Mouse (Mus musculus): ENCODE data around the gene Mansc4. TPM values are rescaled to one million over a fixed set of nuclear protein-coding genes. Genes with fewer than 3 reads are reported as not detected.

Gene Mansc4
- total RNA-seq, 2 experiments from 2014 or later: not detected

DNA sequence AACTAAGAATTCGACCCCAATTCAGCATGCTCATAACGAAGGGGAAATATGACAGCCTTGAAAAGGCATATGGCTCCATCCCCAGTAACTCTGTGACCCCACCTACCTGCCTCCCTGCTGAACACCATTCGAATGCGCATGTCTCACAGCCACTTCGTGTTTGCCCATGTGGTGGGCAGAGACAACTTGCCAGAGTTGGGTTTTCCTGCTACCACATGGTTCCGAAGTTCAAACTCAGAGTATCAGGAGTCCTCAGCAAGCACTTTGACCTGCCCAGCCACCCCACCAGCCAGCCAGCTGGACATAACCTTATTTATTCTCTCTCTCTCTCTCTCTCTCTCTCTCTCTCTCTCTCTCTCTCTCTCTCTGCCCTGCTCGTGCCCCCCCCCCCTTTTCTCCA, 904 bp upstream of the Mansc4 start:
- ATAC-seq (replicated peaks; ENCODE audit: low FRiP score, low TSS enrichment, poor library complexity, severe bottlenecking): no peak

DNA sequence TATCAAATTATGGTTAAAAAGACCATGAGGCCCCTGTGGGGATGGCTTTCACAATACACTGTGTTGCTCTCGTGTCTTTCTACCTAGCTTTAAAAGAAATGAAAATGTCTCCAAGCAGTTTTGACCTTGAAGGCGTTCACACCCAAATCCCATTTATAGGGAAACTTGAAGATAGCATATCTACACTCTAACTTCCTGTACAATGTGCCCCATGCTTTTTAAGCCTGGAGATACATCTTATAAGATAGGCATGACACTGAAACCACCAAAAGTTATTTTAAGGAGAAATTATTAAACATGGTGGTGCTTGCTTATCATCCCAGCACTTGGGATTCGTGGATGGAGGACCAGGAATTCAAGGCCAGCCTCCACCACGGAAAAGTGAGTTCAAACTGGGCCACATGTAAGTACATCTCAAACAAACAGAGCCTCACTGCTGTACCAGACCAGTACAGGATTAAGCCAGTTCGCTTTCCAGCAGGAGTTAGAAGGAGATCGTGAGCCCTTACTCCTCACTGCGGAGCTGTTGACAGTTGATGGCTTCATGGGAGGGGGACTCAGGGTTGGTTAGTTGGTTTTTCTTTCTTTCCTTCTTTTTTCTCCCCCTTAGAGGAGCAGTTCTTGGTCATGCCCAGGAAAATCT, 1.3 kb downstream of the Mansc4 start:
- ATAC-seq (replicated peaks; ENCODE audit: low FRiP score, low TSS enrichment, poor library complexity, severe bottlenecking): no peak

DNA sequence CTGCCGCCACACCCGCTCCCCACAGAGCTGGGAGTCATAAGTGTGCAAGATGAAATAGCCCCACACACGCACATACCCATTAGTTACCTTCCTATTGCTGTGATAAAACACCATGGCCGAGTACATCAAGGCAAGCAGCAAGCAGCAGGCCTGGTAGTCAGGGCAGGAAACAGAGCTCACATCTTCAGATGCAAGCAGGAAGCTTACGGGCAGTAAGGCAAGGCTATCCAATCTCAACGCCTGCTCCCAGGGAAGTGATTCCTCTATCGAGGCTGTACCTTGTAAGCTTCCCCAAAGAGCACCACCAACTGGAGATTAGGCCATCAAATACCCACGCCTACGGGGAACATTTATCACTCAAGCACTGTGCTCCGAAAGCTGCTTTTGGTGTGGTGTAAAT, 6.9 kb downstream of the Mansc4 start:
- no peak for ATAC-seq (replicated peaks; ENCODE audit: low FRiP score, low TSS enrichment, poor library complexity, severe bottlenecking)

DNA sequence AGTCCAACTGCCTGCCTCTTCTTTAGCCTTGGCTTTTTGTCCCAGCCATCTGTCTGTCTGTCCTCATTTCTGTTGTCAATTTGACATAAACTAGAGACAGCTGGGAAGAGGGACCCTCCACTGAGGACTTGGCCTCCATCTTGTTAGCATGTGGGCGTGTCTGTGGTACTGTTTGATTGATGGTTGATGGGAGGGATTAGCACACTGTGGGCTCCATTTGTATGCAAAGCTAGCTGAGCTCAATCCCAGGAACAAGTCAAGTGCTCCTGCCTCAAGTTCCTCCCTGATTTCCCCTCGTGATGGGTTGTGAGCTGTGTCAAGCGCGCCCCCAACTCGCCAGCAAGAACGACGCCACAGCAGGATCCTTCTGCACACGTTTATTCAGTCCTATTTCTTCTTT, 10.0 kb downstream of the Mansc4 start:
- no peak for ATAC-seq (replicated peaks; ENCODE audit: low FRiP score, low TSS enrichment, poor library complexity, severe bottlenecking)

DNA sequence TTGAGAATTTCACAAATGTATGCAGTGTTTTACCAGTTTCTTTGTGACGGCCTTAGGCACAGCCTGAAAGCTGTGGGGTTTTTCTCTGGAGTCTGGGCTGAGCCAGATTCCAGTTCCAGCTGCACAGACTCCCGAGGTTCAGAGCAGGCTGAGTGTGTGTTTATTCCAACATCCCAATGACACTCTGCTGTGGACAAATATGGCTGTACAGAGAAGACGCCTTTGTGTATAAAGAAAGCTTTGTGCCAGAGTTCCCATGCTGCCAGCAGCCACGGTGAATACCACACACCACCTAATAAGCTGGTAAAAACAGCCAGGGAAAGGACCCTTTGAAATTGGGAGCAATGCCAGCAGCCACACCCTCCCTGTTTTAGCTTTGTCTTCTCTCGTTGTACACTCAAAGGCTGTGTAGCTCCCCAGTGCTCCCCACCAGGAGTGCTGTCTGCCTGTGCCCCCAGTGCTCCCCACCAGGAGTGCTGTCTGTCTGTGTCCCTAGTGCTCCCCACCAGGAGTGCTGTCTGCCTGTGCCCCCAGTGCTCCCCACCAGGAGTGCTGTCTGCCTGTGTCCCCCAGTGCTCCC, 10.9 kb downstream of the Mansc4 start:
- peak; percentile 75 for ATAC-seq (replicated peaks; ENCODE audit: low FRiP score, low TSS enrichment, poor library complexity, severe bottlenecking)

DNA sequence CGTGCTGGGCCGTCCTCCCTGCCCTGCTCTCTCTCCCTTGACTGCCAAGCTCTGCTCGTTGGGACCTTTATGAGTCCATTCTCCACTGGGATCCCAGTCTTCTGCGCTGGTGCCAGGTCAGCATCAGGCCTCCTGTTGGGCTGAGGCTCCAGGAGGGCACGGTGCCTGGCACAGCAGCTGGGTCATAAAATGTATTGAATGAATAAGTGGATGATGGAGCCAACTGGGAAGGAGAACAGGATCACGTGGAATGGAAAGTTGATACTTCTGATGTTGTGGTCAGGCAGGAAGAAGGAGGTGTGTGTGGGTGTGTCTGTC, 21.9 kb downstream of the Mansc4 start:
- no peak for ATAC-seq (replicated peaks; ENCODE audit: low FRiP score, low TSS enrichment, poor library complexity, severe bottlenecking)

DNA sequence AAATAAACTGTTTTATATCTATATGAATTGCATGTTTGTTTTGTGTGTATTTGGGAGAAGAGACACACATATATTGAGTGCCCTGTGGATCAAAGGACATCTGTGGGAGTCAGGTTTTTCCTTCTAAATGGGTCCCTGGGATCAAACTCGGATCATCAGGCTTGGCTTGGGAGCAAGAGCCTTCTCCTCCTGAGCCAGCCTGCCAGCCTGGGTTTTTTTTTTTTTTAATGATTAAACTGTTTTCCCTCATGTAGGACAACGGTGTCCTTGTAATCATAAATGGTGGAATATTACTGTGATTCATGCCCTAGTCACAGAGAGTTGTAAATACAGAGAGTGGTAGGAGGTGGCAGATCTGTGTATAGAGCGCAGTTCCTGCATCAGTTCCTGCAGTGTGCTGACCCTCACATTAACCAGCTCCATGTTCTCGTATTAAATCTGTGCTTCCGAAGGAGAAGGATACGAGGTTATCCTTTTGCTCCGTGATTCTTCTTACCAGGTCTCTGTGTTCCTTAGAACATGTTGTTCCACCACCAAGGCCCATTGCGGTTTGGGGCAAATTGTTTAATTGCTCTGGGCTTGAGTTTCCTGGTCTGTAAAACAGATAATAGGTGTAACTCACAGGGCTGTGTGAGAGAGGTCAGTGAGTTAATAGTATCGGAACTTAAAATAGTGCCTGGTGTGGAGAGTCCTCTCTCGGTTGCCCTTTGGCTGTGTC, 22.4 kb downstream of the Mansc4 start:
- ATAC-seq (replicated peaks; ENCODE audit: low FRiP score, low TSS enrichment, poor library complexity, severe bottlenecking): no peak

DNA sequence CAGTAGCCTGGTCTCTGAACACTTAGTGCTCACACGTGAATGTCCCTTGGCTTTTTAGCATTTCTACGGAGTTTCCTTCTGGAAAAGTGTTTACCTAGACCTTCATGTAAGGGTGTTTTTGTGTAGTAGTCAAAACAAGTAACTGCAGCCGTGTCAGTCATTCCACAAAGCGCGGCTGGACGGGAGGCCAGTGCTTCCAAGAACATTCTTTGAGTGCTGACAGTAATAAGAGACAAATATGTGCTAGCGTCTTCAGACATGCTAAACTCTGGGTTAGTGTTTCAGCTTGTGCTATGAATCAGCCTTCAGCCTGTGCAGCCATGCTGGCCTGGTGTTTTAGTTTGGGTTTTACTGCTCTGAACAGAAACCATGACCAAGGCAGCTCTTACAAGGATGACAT, 24.1 kb downstream of the Mansc4 start:
- ATAC-seq (replicated peaks; ENCODE audit: low FRiP score, low TSS enrichment, poor library complexity, severe bottlenecking): no peak

DNA sequence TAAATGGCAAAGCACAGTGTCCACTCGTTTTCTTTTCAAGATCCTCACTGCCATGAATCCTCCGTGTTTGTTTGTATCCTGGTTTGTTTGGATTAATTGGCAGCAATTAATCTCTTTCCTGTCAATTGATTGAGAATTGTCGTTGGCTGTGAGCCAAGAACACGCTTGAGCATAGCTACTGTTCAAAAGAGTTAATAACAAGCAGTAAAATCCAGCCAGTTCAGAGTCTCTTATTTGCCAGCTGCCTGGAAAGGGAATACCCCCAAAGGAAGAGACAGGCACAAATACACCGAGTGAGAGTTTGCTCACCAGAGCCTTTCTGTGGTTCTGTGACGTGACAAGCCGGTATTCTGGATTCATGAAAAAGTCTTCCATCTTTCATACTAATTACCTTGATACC, 24.8 kb downstream of the Mansc4 start:
- ATAC-seq (replicated peaks; ENCODE audit: low FRiP score, low TSS enrichment, poor library complexity, severe bottlenecking): no peak

DNA sequence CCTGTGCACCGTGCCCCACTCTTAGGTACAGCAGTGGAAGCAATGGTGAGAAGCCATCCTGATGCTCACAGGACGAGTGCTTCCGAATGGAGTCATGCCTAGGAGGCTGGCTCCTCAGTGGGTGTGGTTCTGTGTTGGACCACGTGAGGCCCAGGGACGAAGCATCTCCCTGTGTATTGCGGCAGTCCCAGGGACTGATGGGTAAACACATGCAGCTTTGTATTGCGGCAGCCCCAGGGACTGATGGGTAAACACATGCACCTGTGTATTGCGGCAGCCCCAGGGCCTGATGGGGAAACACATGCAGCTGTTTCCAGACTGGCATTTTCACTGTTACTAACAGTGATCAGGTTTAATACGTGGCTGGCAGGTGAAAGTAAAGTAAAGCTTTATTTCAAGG, 25.2 kb downstream of the Mansc4 start:
- no peak for ATAC-seq (replicated peaks; ENCODE audit: low FRiP score, low TSS enrichment, poor library complexity, severe bottlenecking)

DNA sequence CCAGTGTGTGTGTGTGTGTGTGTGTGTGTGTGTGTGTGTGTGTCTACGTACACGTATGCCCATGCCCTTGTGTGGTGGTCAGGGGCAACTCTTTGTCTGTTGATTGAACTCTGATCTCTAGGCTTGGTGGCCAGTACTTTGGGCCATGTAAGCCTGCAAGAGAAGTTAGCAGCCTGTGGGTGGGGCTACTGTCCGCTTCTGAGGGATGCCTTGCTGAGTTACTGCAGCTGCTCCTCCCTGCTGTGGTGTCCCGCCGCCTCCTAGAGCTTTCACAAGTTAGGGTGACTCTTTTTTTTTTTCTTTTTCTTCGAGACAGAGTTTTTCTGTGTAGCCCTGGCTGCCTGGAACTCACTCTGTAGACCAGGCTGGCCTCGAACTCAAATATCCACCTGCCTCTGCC, 27.5 kb downstream of the Mansc4 start:
- ATAC-seq (replicated peaks; ENCODE audit: low FRiP score, low TSS enrichment, poor library complexity, severe bottlenecking): no peak

DNA sequence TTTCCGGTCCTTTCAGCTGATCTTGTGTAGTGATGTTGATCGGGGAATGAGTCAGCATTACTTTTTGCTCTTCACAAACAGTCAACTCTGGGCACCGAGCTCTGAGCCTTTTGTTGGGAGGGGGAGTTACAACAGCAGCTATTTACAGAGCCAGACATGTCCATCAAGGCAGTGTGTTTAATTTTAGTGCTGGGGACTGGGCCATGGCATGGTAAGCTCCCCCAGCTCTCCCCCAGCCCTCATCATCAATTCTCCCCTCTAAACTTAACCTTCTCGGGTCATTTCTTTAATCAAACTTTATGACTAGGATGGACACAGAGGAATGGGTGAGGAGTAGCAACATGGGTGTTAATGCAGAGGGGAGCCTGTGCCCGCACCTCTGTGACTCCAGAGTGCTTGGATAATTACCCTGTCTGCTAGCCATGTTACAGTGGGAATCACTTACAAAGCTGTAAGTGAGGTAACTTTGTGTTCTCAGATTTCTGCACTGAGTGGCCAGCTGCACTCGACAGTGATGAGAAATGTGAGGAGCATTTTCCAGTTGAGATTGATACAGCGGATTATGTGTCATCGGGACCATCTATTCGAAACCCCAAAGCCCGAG, 31.4 kb downstream of the Mansc4 start:
- ATAC-seq (replicated peaks; ENCODE audit: low FRiP score, low TSS enrichment, poor library complexity, severe bottlenecking): no peak

DNA sequence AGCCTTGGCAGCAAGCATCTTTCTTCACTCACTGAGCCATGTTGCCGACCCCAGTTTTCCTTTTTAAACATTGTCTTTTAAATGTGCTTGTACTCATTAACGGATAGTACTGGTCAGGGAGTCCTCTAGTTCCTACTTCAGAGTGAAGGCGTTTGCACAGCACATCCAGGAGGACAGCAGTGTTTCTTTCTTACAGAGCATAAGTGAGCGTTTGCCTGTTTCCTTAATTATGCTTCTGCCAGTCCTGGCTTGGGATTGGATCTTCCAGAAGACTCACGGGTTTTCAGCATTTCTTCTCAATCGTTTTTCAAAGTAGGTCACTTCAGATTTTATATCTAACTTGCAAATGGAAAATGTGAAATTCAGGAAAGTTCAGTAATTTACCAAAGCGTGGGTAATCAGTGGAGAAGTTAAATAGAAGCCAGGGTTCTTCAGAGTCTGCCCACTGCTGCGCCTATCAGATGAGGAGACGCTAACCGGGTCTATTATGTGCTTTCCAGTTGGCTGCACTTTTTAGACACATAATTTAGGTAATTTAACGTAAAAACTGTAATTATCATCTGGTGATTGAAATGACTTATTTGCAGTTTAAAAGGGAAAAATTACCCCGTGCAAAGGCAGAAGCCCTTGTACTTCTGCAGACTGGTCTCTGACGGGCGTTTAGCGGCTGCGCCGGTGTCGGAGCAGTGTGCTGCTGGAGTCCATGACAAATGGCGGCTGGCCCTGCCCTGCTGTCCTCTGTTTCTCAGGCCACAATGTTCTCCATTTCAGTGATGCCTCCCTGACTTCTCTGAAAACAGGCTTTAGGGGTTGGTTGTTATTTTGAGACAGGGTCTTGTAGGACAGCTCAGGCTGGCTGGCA, 32.8 kb downstream of the Mansc4 start:
- no peak for ATAC-seq (replicated peaks; ENCODE audit: low FRiP score, low TSS enrichment, poor library complexity, severe bottlenecking)

DNA sequence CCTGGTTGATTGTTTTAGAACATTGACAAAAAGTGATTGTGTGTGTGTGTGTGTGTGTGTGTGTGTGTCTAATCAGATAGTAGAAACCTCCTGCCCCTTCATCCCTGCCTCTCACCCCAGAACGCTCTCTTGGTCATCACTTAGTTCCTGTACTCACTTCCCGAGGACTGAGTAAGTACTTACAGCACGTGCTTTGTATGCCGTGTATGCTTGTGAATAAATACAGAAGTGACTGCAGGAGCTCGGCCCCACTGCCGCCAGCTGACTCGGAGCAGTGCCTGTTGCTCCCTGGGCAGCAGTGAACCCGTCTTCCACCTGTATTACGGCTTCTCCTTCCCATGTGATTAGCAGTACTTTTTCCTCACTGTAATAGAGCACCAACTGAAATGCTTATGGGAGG, 34.4 kb downstream of the Mansc4 start:
- no peak for ATAC-seq (replicated peaks; ENCODE audit: low FRiP score, low TSS enrichment, poor library complexity, severe bottlenecking)

DNA sequence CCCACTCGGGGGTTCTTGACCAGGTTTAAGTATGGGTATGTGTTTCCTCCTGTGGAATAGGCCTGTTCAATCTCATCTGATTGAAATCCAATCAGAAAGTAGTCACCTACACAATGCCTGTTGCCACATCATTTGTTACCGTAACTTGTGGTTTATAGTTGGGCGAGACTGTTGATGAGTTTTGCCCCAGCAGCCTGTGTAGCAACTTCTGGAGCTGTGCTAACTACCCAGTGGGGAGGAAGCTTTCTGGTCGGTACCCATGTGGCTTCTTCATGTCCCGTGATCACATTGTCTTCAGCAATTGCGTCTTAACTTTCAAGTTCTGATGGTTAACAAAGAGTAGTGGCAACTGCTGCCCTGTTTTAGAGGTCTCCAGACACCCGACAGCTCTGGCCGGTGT, 35.2 kb downstream of the Mansc4 start:
- ATAC-seq (replicated peaks; ENCODE audit: low FRiP score, low TSS enrichment, poor library complexity, severe bottlenecking): no peak

DNA sequence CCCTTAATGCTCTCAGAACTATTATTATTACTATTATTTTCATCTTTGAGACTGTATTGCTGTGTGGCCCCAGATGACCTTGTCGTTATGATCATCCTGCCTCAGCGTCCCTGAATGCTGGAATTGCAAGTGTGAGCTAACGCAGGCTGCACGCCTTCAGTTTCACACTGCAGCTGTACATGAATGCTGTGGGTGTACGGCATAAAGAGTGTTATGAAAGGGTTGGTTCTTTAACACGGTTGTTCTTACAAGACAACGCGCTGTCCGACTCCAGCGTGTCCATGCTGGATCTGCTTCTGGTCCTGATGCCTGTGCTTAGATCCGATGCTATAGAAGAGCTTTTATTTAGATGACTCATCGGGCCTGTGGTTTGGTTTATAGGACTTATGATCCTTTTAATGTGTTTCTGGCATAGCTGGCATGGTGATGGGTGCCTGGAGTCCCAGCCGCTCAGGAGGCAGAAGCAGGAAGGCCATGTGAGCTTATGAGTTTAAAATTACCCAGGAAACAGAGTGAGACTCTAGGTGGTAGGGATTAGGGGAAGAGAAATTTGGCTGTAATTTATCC, 37.5 kb downstream of the Mansc4 start:
- ATAC-seq (replicated peaks; ENCODE audit: low FRiP score, low TSS enrichment, poor library complexity, severe bottlenecking): no peak

DNA sequence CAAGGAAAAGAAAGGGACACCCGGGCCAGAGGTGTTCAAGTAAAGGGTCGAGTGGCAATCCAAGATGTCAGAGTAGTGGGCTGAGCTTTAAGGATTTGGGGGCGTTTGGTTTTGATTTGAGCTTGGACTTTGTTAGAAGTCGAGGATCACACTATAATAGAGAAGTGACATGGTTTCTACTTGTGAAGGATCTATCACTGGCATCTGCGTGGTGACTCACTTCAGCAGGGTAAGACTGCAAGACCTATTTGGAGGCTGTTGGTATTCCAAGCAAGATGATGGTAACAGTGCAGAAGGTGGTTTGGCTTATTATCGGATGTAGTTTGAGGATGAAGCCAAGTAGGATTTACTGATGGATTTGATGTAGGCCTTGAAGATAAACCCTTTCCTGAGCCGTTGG, 43.2 kb downstream of the Mansc4 start:
- no peak for ATAC-seq (replicated peaks; ENCODE audit: low FRiP score, low TSS enrichment, poor library complexity, severe bottlenecking)

DNA sequence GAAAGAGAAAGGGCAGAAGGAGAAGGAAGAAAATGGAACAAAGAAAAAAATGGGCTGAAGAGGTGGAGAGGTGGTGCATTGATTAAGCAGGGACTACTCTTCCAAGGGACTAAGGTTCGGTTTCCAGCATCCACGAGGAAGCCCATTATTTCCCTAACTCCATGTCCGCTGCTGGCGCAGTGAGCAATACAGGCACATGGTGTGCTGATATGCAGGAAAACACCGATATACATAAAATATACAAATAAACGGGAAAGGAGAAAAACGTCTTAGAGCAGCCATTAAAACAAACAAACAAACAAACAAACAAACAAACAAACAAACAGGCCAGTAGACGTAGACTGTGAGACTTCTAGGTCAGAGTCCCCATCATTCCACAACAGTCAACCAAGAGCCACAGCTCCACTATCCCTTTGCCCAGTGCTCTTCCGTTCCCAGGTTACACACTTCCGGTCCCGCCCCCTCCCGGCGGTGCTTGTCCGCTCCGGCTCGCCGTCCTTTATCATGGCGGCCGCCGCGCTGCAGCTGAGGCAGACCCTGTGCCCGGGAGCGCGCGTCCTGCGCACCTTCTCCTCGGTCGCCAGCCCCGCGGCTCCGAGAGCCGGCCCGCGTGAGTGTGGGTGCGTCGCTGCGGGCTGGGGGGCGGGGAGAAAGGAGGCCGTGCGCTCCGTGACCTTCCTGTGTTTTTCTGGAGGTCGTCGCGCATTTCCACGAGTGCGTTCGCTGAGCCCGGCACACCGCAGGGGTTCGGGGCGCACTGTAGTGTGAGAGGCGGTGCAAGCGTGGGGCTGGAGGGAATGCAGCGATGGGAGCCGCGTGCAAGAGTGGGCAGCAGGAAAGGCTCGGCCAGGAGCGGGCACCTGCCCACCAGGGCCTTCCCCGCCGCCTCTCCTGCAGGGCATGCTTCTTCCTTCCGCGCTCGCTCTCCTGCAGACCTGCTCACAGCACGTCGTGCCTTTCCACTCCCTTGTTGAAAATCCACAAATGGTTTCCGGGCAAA, 44.2 kb downstream of the Mansc4 start, which contains the start of gene Mrps35:
Mrps35 (plus strand) TSS at position 474 of the 1,000 bp plus-strand sequence.
- peak; percentile 98 for ATAC-seq (replicated peaks; ENCODE audit: low FRiP score, low TSS enrichment, poor library complexity, severe bottlenecking)

All from megakaryocyte-erythroid progenitor cell, adult 5-6 weeks (primary cell).